Mouse (Mus musculus): ENCODE data around the gene Tigd3. TPM values are rescaled to one million over a fixed set of nuclear protein-coding genes. Genes with fewer than 3 reads are reported as not detected.
A peak's percentile ranks its signal among the peaks of the same experiment; 100 is the strongest.

Tigd3 gene
- polyA plus RNA-seq, 1 experiment from 2014 or later = 7.0 TPM

- WGBS = 48% methylated on average over 15 of the region's 15 CpGs
- ATAC-seq = peak; percentile 44; the same call in 1 of the 2 replicates
Measured at GRCm38 (mm10) chr19:5877618-5878361, 16.2 kb downstream of the Tigd3 start, which contains the start of gene Slc25a45. Slc25a45 (plus strand) TSS chr19:5877808.

GRCm38 (mm10) chr19:5874969-5875480, 18.9 kb downstream of the Tigd3 start, which contains the start of gene Frmd8:
Frmd8 (minus strand) TSS chr19:5875274.
- Histone ChIP-seq H3K27me3 (replicated peaks; ENCODE audit: control insufficient read depth, insufficient read depth, low read length) (no peaks in the 10 kb centered on the region), H3K4me2 (ENCODE audit: low read length) (peak within 1 kb of the TSS; percentile 90), H3K9ac (ENCODE audit: low read length) (peak within 1 kb of the TSS; percentile 82), H3K4me3 (ENCODE audit: low read depth, low read length) (peak within 1 kb of the TSS; percentile 75), H3K9me3 (replicated peaks; ENCODE audit: control insufficient read depth, low read length) (no peaks in the 10 kb centered on the region), H3K4me1 (ENCODE audit: control insufficient read depth, insufficient read depth, low read length) (peaks cover 13% of the 10 kb centered on the region; the same call in 1 of the 2 replicates), H3K36me3 (ENCODE audit: control insufficient read depth, insufficient read depth, low read length) (0 out of 2 replicates have a peak, but pooled peaks cover 4% of the 10 kb centered on the region), H3K27ac (ENCODE audit: low read depth, low read length) (peak within 1 kb of the TSS; percentile 49; the same call in 1 of the 2 replicates)
- ATAC-seq (peak; percentile 95), DNase-seq (ENCODE audit: low spot score) (peak; percentile 98)
- under 1% methylated on average over 37 of the region's 37 CpGs for WGBS

More at GRCm38 (mm10) chr19:5877618-5878361, 16.2 kb downstream of the Tigd3 start, which contains the start of gene Slc25a45:
- Histone ChIP-seq H3K4me3 (ENCODE audit: low read depth, low read length) (no peak within 1 kb of the TSS), H3K4me2 (ENCODE audit: low read length) (no peak within 1 kb of the TSS), H3K4me1 (ENCODE audit: control insufficient read depth, insufficient read depth, low read length) (peaks cover 13% of the 10 kb centered on the region; the same call in 1 of the 2 replicates), H3K27me3 (replicated peaks; ENCODE audit: control insufficient read depth, insufficient read depth, low read length) (no peaks in the 10 kb centered on the region), H3K9me3 (replicated peaks; ENCODE audit: control insufficient read depth, low read length) (no peaks in the 10 kb centered on the region), H3K9ac (ENCODE audit: low read length) (peak within 1 kb of the TSS; percentile 26; the same call in 1 of the 2 replicates), H3K27ac (ENCODE audit: low read depth, low read length) (no peak within 1 kb of the TSS), H3K36me3 (ENCODE audit: control insufficient read depth, insufficient read depth, low read length) (no peaks in the 10 kb centered on the region)
- peak; percentile 74 for DNase-seq (ENCODE audit: low spot score)

GRCm38 (mm10) chr19:5874391-5874968, 19.5 kb downstream of the Tigd3 start:
- Histone ChIP-seq H3K4me3 (ENCODE audit: low read depth, low read length) (peak overlapping the region; percentile 75), H3K9ac (ENCODE audit: low read length) (peak overlapping the region; percentile 82), H3K4me1 (ENCODE audit: control insufficient read depth, insufficient read depth, low read length) (peaks cover 13% of the 10 kb centered on the region; the same call in 1 of the 2 replicates), H3K27me3 (replicated peaks; ENCODE audit: control insufficient read depth, insufficient read depth, low read length) (no peaks in the 10 kb centered on the region), H3K36me3 (ENCODE audit: control insufficient read depth, insufficient read depth, low read length) (peaks cover 7% of the 10 kb centered on the region; the same call in 1 of the 2 replicates), H3K9me3 (replicated peaks; ENCODE audit: control insufficient read depth, low read length) (no peaks in the 10 kb centered on the region), H3K27ac (ENCODE audit: low read depth, low read length) (no peak overlapping the region), H3K4me2 (ENCODE audit: low read length) (peak overlapping the region; percentile 90)
- 7% methylated on average over 13 of the region's 13 CpGs for WGBS
- DNase-seq (ENCODE audit: low spot score) (no peak), ATAC-seq (0 out of 2 replicates have a peak, but pooled peaks have one; percentile 4)

GRCm38 (mm10) chr19:5872931-5873556, 20.9 kb downstream of the Tigd3 start:
- Histone ChIP-seq H3K9ac (ENCODE audit: low read length) (no peak overlapping the region), H3K4me1 (ENCODE audit: control insufficient read depth, insufficient read depth, low read length) (peaks cover 13% of the 10 kb centered on the region; the same call in 1 of the 2 replicates), H3K9me3 (replicated peaks; ENCODE audit: control insufficient read depth, low read length) (no peaks in the 10 kb centered on the region), H3K36me3 (ENCODE audit: control insufficient read depth, insufficient read depth, low read length) (peaks cover 21% of the 10 kb centered on the region), H3K4me2 (ENCODE audit: low read length) (no peak overlapping the region), H3K4me3 (ENCODE audit: low read depth, low read length) (no peak overlapping the region), H3K27ac (ENCODE audit: low read depth, low read length) (no peak overlapping the region), H3K27me3 (replicated peaks; ENCODE audit: control insufficient read depth, insufficient read depth, low read length) (no peaks in the 10 kb centered on the region)
- ATAC-seq = no peak
- DNase-seq (ENCODE audit: low spot score) = no peak
- 87% methylated on average over 19 of the region's 19 CpGs for WGBS

- Histone ChIP-seq H3K27ac (ENCODE audit: low read depth, low read length) (no peak overlapping the region), H3K4me2 (ENCODE audit: low read length) (no peak overlapping the region), H3K27me3 (replicated peaks; ENCODE audit: control insufficient read depth, insufficient read depth, low read length) (no peaks in the 10 kb centered on the region), H3K9me3 (replicated peaks; ENCODE audit: control insufficient read depth, low read length) (no peaks in the 10 kb centered on the region), H3K4me3 (ENCODE audit: low read depth, low read length) (no peak overlapping the region), H3K9ac (ENCODE audit: low read length) (no peak overlapping the region), H3K4me1 (ENCODE audit: control insufficient read depth, insufficient read depth, low read length) (peaks cover 13% of the 10 kb centered on the region; the same call in 1 of the 2 replicates), H3K36me3 (ENCODE audit: control insufficient read depth, insufficient read depth, low read length) (peaks cover 26% of the 10 kb centered on the region)
- 91% methylated on average over 4 of the region's 4 CpGs for WGBS
- ATAC-seq (no peak), DNase-seq (ENCODE audit: low spot score) (no peak)
Measured at GRCm38 (mm10) chr19:5872528-5872927, 21.4 kb downstream of the Tigd3 start.

- no peak overlapping the region for H3K4me2 ChIP-seq (ENCODE audit: low read length)
- H3K27me3 ChIP-seq (replicated peaks; ENCODE audit: control insufficient read depth, insufficient read depth, low read length) = no peaks in the 10 kb centered on the region
- 0 out of 2 replicates have a peak overlapping the region, but pooled peaks have one; percentile 8 for H3K9ac ChIP-seq (ENCODE audit: low read length)
- 64% methylated on average over 6 of the region's 6 CpGs for WGBS
- H3K36me3 ChIP-seq (ENCODE audit: control insufficient read depth, insufficient read depth, low read length) = peaks cover 29% of the 10 kb centered on the region
- DNase-seq (ENCODE audit: low spot score) = no peak
- H3K4me3 ChIP-seq (ENCODE audit: low read depth, low read length) = no peak overlapping the region
- no peak for ATAC-seq
- H3K27ac ChIP-seq (ENCODE audit: low read depth, low read length) = 0 out of 2 replicates have a peak overlapping the region, but pooled peaks have one; percentile 44
- H3K9me3 ChIP-seq (replicated peaks; ENCODE audit: control insufficient read depth, low read length) = no peaks in the 10 kb centered on the region
- peaks cover 13% of the 10 kb centered on the region; the same call in 1 of the 2 replicates for H3K4me1 ChIP-seq (ENCODE audit: control insufficient read depth, insufficient read depth, low read length)
Measured at GRCm38 (mm10) chr19:5871683-5872082, 22.3 kb downstream of the Tigd3 start.

GRCm38 (mm10) chr19:5871273-5871672, 22.7 kb downstream of the Tigd3 start:
- WGBS = 3% methylated on average over 7 of the region's 7 CpGs
- DNase-seq (ENCODE audit: low spot score) (no peak), ATAC-seq (no peak)
- Histone ChIP-seq H3K9me3 (replicated peaks; ENCODE audit: control insufficient read depth, low read length) (no peaks in the 10 kb centered on the region), H3K36me3 (ENCODE audit: control insufficient read depth, insufficient read depth, low read length) (peaks cover 30% of the 10 kb centered on the region), H3K4me1 (ENCODE audit: control insufficient read depth, insufficient read depth, low read length) (peaks cover 13% of the 10 kb centered on the region; the same call in 1 of the 2 replicates), H3K4me2 (ENCODE audit: low read length) (no peak overlapping the region), H3K4me3 (ENCODE audit: low read depth, low read length) (no peak overlapping the region), H3K27ac (ENCODE audit: low read depth, low read length) (peak overlapping the region; percentile 44; the same call in 1 of the 2 replicates), H3K27me3 (replicated peaks; ENCODE audit: control insufficient read depth, insufficient read depth, low read length) (no peaks in the 10 kb centered on the region), H3K9ac (ENCODE audit: low read length) (peak overlapping the region; percentile 8; the same call in 1 of the 2 replicates)

GRCm38 (mm10) chr19:5868096-5868495, 25.9 kb downstream of the Tigd3 start:
- H3K4me1 ChIP-seq (ENCODE audit: control insufficient read depth, insufficient read depth, low read length) = no peaks in the 10 kb centered on the region
- 86% methylated on average over 6 of the region's 6 CpGs for WGBS
- H3K4me2 ChIP-seq (ENCODE audit: low read length) = no peak overlapping the region
- peaks cover 59% of the 10 kb centered on the region for H3K36me3 ChIP-seq (ENCODE audit: control insufficient read depth, insufficient read depth, low read length)
- no peak overlapping the region for H3K9ac ChIP-seq (ENCODE audit: low read length)
- H3K4me3 ChIP-seq (ENCODE audit: low read depth, low read length) = no peak overlapping the region
- DNase-seq (ENCODE audit: low spot score) (no peak), ATAC-seq (no peak)
- no peaks in the 10 kb centered on the region for H3K27me3 ChIP-seq (replicated peaks; ENCODE audit: control insufficient read depth, insufficient read depth, low read length)
- no peaks in the 10 kb centered on the region for H3K9me3 ChIP-seq (replicated peaks; ENCODE audit: control insufficient read depth, low read length)
- H3K27ac ChIP-seq (ENCODE audit: low read depth, low read length) = no peak overlapping the region

All from forebrain, embryonic 14.5 days (tissue).